Mouse (Mus musculus) small intestine, adult 2 months (tissue): ENCODE measurements around the gene Izumo1.
"Not testable (repeated sequence)": the region's sequence is repeated elsewhere in the genome, so short reads cannot be mapped to it uniquely, and the experiment has no call there.

Experiments used
- CTCF ChIP-seq: fragments of 200-500 bp; IDR thresholded peaks from 2 replicates; pipeline ENCODE4 v1.5.1; 2012; ENCODE audit warnings: low read depth, mild to moderate bottlenecking, control low read depth, inconsistent platforms, low read length, moderate library complexity, mixed read lengths; ENCODE audit not compliant: insufficient replicate concordance, insufficient read length; ENCODE audit errors: extremely low read depth
- POLR2A ChIP-seq: fragments of 200-500 bp; IDR thresholded peaks from 2 replicates; pipeline ENCODE4 v1.6.1; 2012; ENCODE audit warnings: low read depth, mild to moderate bottlenecking, control low read depth, inconsistent platforms, low read length, moderate library complexity

- not testable (repeated sequence) for TF ChIP-seq POLR2A, CTCF
Observed at GRCm38 (mm10) chr7:45650484-45650883, 28.9 kb downstream of the Izumo1 start.
